Mouse (Mus musculus) cortical plate, adult 2 months (tissue): Measurements from ENCODE around the gene Map3k6.

ENCODE experiments used
- CTCF ChIP-seq: fragments of 200-500 bp; IDR thresholded peaks from 2 replicates; pipeline ENCODE4 v1.5.1; 2011; ENCODE audit warnings: mild to moderate bottlenecking, control low read depth, low read length; ENCODE audit not compliant: insufficient read depth; ENCODE audit errors: extremely low read depth
- POLR2A ChIP-seq: fragments of 200-500 bp; IDR thresholded peaks from 2 replicates; pipeline ENCODE4 v1.6.1; 2011; ENCODE audit warnings: mild to moderate bottlenecking, low read length, control low read depth; ENCODE audit not compliant: insufficient read depth; ENCODE audit errors: extremely low read depth

GRCm38 (mm10) chr4:133220656-133221055 is 20.0 kb upstream of the Map3k6 start:
- TF ChIP-seq CTCF (no peak), POLR2A (no peak)
